Mouse (Mus musculus) bone marrow macrophage, adult 2 months (primary cell): Measurements from ENCODE around the gene Hist1h2ac. TPM values are rescaled to one million over a fixed set of nuclear protein-coding genes. Genes with fewer than 3 reads are reported as not detected.

Experiments
- H3K27ac ChIP-seq: 2 replicates; pipeline ENCODE4 v1.5.1; 2012; ENCODE audit warnings: low read depth, low read length; ENCODE audit not compliant: insufficient read depth
- H3K4me1 ChIP-seq: 2 replicates; pipeline ENCODE4 v1.6.1; 2012; ENCODE audit warnings: low read length; ENCODE audit not compliant: control insufficient read depth, insufficient read depth
- H3K4me3 ChIP-seq: 2 replicates; pipeline ENCODE4 v1.5.1; 2012; ENCODE audit warnings: mild to moderate bottlenecking, low read length, moderate library complexity; ENCODE audit not compliant: insufficient read depth
- CTCF ChIP-seq: IDR thresholded peaks from 2 replicates; pipeline ENCODE4 v1.5.1; 2012; ENCODE audit warnings: low read depth, mild to moderate bottlenecking, low read length, moderate library complexity
- POLR2A ChIP-seq: IDR thresholded peaks from 2 replicates; pipeline ENCODE4 v1.6.1; 2012; ENCODE audit warnings: mild to moderate bottlenecking, low read depth, low read length, borderline replicate concordance
- polyA plus RNA-seq: library from polyadenylated mRNA; stranded (reverse); fragments of >200 nt; gene quantifications from 2 replicates; pipeline ENCODE4 v1.2.4, GENCODE M21; 2012; ENCODE audit not compliant: missing spikeins, insufficient read depth, insufficient read length

Hist1h2ac gene
- polyA plus RNA-seq, 1 experiment: 0.40 TPM

DNA sequence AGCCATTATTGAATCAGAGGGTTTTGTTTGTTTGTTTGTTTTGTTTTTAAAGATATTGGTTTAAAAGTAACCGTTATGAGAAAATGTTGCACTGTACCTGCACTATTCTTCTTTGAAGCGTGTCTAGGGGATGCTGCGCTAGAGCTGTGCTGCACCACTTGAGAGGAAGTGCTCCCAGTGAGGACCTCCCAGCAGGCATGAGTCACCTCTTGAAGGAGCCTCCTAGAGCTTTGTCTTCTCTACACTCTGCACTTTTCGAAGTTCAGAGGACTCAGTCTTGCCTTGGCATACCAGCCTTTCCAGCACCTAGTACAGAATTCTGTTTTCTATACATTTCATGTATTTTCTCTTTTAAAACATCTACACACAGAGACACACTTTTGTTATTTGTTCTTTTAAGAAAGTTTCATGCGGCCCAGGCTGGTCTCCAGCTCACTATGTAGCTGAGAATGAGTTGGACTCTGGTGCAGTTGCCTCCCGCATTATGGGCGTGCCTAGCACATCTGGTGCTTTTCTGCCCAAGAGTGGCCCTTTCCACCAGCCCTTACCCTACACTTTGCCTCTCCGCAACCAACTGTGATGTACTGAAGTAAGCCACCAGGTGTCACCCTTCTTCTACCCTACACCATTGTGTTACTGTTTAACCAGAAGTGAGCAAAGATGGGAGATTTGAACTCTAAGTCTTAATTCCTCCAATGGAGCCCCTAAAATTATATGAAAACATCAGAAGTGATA, 17.2 kb upstream of the Hist1h2ac start:
- H3K27ac ChIP-seq: peak overlapping the region; percentile 5; the same call in 1 of the 2 replicates
- TF ChIP-seq CTCF (peak; percentile 75), POLR2A (no peak)
- peaks cover 37% of the 10 kb centered on the region for H3K4me1 ChIP-seq

DNA sequence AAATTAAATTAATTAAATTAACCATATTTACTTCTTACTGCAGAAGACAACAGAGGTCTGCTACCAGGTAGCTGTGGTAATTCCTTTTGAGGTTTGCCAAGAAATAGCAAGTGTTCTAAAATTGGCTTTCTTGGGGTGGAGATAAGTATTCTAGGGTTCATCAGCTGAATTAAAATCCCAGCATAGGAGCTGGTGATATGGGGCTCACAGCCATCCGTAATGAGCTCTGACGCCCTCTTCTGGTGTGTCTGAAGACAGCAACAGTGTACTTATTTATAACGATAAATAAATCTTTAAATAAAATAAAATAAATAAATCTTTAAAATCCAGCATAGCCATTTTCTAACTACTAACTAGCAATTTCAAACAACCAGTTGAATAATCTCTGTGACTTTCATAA, 16.0 kb upstream of the Hist1h2ac start:
- TF ChIP-seq POLR2A (no peak), CTCF (no peak)
- peaks cover 26% of the 10 kb centered on the region for H3K4me1 ChIP-seq
- no peak overlapping the region for H3K27ac ChIP-seq
- no peak overlapping the region for H3K4me3 ChIP-seq

More for the DNA sequence above, 17.2 kb upstream of the Hist1h2ac start:
- H3K4me3 ChIP-seq: no peak overlapping the region

DNA sequence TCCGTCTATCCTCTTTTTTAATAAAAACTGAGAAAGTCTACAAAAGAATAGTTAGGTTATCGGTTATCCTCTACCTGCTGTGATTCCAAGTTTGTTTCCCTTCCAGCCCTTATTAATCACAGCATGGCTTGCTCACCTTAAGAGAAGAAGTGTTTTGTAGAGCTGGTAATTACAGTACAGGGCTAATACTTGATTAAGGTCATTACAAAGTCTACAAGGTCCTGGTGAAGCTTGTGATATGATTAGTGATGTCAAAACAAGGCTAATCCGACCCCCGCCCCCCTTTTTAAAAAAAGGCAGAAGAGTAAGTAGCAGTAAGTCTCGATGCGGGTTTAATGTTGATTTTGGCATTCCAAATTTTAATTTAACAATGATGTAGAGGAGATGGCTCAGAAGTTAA, 15.2 kb upstream of the Hist1h2ac start:
- Histone ChIP-seq H3K4me1 (peaks cover 24% of the 10 kb centered on the region), H3K27ac (peak overlapping the region; percentile 63), H3K4me3 (no peak overlapping the region)
- TF ChIP-seq POLR2A (no peak), CTCF (no peak)

DNA sequence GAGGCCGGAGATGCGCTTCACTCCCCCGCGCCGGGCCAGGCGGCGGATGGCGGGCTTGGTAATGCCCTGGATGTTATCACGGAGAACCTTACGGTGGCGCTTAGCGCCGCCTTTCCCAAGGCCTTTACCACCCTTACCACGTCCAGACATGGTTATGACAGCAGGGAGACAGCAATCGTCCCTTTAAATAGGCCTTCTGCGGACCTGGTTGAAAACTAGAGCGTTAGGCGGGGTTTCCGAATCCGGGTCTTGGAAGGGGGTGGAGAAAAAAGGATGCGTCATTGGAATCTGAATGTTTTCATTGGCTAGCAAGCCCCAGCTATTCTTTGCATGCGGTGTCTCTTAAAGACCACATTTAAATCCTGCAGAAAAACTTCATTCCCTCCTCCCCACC, 14.5 kb upstream of the Hist1h2ac start, which contains the start of gene Hist1h4c:
Hist1h4c (minus strand) TSS at position 155 of the 394 bp plus-strand sequence.
- peak within 1 kb of the TSS; percentile 49 for H3K4me3 ChIP-seq
- peak within 1 kb of the TSS; percentile 63 for H3K27ac ChIP-seq
- peak; percentile 97 for TF ChIP-seq POLR2A
- no peak for TF ChIP-seq CTCF
- H3K4me1 ChIP-seq: peaks cover 21% of the 10 kb centered on the region

DNA sequence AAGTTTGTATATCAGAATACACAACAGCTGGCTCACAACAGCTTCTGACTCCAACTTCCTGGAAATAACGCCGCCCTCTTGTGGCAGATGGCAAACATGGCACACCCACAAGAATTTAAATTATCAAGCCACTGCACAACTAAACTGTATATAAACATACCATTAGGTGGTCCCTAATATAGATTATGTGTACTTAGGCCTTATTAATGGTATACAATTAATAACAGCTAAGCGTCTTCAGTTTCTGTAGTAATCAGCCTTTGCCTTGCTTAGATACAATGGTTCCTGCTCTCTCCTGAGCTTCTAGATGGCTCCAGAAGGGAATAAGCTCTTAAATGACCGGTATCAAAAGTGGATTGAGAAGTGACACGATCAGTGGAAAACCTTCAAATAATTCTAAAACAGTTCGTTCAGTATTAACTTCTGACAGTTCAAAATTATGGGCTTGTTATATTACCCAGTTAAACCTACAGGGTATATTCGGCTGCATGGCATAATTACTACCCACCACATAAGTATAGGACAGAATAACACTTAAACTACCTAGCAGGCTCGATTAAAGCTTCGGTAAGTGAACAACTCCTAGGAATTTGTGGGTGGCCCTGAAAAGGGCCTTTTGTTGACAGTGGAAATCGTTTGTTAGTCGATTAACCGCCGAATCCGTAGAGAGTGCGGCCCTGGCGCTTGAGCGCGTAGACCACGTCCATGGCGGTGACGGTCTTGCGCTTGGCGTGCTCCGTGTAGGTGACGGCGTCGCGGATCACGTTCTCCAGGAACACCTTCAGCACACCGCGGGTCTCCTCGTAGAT, 13.9 kb upstream of the Hist1h2ac start:
- H3K27ac ChIP-seq: peak overlapping the region; percentile 60
- no peak for TF ChIP-seq POLR2A
- no peak for TF ChIP-seq CTCF
- H3K4me1 ChIP-seq: peaks cover 16% of the 10 kb centered on the region
- peak overlapping the region; percentile 49 for H3K4me3 ChIP-seq

DNA sequence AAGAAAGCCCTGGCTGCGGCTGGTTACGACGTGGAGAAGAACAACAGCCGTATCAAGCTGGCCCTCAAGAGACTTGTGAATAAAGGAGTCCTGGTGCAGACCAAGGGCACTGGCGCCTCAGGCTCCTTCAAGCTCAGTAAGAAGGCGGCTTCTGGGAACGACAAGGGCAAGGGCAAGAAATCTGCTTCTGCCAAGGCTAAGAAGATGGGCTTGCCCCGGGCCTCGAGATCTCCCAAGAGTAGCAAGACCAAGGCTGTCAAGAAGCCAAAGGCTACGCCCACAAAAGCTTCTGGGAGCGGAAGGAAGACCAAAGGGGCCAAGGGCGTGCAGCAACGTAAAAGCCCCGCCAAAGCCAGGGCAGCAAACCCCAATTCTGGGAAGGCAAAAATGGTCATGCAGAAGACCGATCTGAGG, 12.3 kb upstream of the Hist1h2ac start:
- no peak overlapping the region for H3K27ac ChIP-seq
- H3K4me3 ChIP-seq: no peak overlapping the region
- no peak for TF ChIP-seq POLR2A
- TF ChIP-seq CTCF: no peak

DNA sequence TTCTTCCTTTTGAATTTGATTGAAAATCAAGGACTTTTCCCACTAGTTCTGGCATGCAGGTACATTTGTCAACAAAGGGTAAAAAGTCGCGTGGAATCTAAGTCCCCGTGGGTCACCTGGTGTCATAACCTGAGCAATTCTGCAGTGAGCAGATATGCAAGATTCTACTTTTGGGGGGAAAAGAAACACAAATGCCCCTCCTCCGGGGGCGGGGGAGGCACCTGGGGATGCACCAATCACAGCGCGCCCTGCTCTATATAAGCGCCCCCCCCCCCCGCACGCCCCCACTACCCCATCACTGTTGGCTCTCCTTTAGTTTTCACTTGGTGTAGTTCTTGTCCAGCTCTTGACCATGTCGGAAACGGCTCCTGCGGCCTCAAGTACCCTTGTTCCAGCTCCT, 11.8 kb upstream of the Hist1h2ac start, which contains the start of gene Hist1h1t:
Hist1h1t (plus strand) TSS at position 301 of the 400 bp plus-strand sequence.
- peaks cover 14% of the 10 kb centered on the region for H3K4me1 ChIP-seq
- H3K27ac ChIP-seq: no peak within 1 kb of the TSS
- TF ChIP-seq POLR2A (no peak), CTCF (no peak)
- no peak within 1 kb of the TSS for H3K4me3 ChIP-seq

More for the DNA sequence above, 12.3 kb upstream of the Hist1h2ac start:
- H3K4me1 ChIP-seq: peaks cover 14% of the 10 kb centered on the region

DNA sequence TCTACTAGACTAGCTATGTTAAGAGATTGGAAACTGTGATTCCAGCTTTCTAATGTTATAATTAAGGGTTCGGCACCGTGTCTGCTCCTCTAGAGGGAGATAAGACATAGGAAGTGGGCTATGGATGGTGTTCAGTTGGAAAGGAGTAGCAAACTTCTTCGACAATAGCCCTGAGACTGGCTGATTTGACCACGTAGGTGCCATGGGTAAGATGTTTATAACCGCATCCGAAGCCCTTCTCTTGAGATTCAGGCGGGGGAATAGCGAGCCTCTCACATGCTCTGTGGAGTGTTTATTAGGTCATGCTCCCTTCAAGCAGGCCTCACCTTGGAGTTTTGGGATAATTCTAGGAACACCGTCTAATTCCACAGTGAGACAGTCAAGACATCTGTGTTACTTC, 11.2 kb upstream of the Hist1h2ac start:
- TF ChIP-seq POLR2A: no peak
- Histone ChIP-seq H3K27ac (no peak overlapping the region), H3K4me3 (no peak overlapping the region), H3K4me1 (peaks cover 14% of the 10 kb centered on the region)

DNA sequence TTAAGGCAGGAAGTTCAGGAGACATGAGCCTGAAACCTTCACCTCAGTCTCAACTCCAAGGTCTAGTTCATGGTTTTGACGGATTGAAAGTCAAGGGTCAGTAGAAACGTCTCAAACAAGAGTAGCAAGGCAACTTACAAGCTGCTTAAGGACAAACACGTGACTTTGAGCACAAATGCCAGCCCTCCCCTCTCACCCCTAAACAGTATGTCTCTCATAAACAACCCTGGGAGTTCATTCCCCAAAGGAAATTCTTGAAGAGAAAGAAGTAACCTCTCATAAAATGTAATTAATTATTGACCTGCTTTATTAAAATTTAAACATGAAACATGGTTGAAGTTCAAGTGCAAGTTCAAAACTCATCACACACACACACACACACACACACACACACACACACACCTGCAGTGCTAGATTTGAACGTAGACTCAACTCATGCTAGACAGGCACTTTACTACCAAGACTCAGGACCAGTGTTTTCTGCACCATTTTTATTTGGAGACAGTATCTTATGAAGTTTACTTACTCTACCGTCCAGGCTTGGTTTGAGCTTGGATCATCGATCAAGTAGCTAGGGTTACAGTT, 10.2 kb upstream of the Hist1h2ac start:
- Histone ChIP-seq H3K4me1 (peaks cover 20% of the 10 kb centered on the region), H3K4me3 (no peak overlapping the region), H3K27ac (no peak overlapping the region)
- TF ChIP-seq POLR2A (no peak), CTCF (no peak)

DNA sequence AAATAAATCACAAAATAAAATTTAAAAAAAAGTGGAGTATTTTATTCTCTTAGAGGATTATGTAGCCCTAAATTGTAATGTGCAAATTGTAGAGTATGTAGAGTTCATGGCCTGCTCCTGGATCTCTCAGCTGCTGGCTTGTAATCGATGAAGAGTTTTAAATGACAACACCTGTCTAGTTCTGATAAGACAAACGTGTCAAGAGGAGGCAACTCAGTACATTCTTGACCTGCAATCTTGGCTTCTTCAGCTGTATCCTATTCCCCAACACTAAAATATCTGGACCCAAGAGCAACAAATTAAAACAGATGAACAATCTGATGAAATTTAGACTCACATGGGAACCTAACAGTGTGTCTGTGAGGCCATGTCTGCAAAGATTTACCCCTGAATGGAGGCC, 5.7 kb upstream of the Hist1h2ac start:
- peaks cover 19% of the 10 kb centered on the region for H3K4me1 ChIP-seq
- H3K27ac ChIP-seq: no peak overlapping the region
- TF ChIP-seq CTCF: no peak
- no peak for TF ChIP-seq POLR2A
- no peak overlapping the region for H3K4me3 ChIP-seq
